Mouse (Mus musculus) hindbrain, embryonic 14.5 days (tissue): ENCODE results near the gene Plekhj1. TPM values are rescaled to one million over a fixed set of nuclear protein-coding genes. Genes with fewer than 3 reads are reported as not detected.
"Not testable (repeated sequence)": the region's sequence is repeated elsewhere in the genome, so short reads cannot be mapped to it uniquely, and the experiment has no call there.

ENCODE experiments used
- ATAC-seq: fragments of 200-750 bp; cut with Nextera tagmentation; 2 replicates; pipeline ENCODE4 v1.8.0; 2017; ENCODE audit warnings: moderate number of reproducible peaks, mild to moderate bottlenecking, moderate TSS enrichment, moderate library complexity; ENCODE audit not compliant: low FRiP score
- DNase-seq: peaks from one replicate; pipeline ENCODE4 v3.0.0-alpha.2; 2015; ENCODE audit warnings: low spot score
- H3K27ac ChIP-seq: fragments of 300-500 bp; sonication (generic); 2 replicates; pipeline ENCODE4 v1.5.1; 2014; ENCODE audit warnings: mild to moderate bottlenecking, moderate library complexity
- H3K27me3 ChIP-seq: fragments of 300-500 bp; sonication (generic); 2 replicates; pipeline ENCODE4 v1.6.1; 2014; ENCODE audit warnings: mild to moderate bottlenecking, low read length, mixed read lengths; ENCODE audit not compliant: control insufficient read depth, insufficient read depth
- H3K36me3 ChIP-seq: fragments of 300-500 bp; sonication (generic); replicated peaks from 2 replicates; pipeline ENCODE4 v1.6.1; 2014; ENCODE audit not compliant: control insufficient read depth, insufficient read depth
- H3K4me1 ChIP-seq: fragments of 300-500 bp; sonication (generic); replicated peaks from 2 replicates; pipeline ENCODE4 v1.6.1; 2014; ENCODE audit warnings: antibody characterized with exemption, low read length, mixed read lengths; ENCODE audit not compliant: control insufficient read depth, insufficient read depth
- H3K4me2 ChIP-seq: fragments of 300-500 bp; sonication (generic); replicated peaks from 2 replicates; pipeline ENCODE4 v1.6.1; 2014; ENCODE audit warnings: mild to moderate bottlenecking, moderate library complexity
- H3K4me3 ChIP-seq: fragments of 300-500 bp; sonication (generic); replicated peaks from 2 replicates; pipeline ENCODE4 v1.5.1; 2014; ENCODE audit warnings: mild to moderate bottlenecking, low read length
- H3K9ac ChIP-seq: fragments of 300-500 bp; sonication (generic); 2 replicates; pipeline ENCODE4 v1.6.1; 2014
- H3K9me3 ChIP-seq: fragments of 300-500 bp; sonication (generic); 2 replicates; pipeline ENCODE4 v1.6.1; 2016; ENCODE audit warnings: low read length; ENCODE audit not compliant: control insufficient read depth
- WGBS: fragments of 180-500 bp; shearing (Covaris S2); extraction: QIAGEN DNeasy Blood & Tissue Kit; methylation state at CpG from one replicate; pipeline ENCODE4 v1.1.7; 2014; 5-methylcytosine and 5-hydroxymethylcytosine counted together
- polyA plus RNA-seq: library from polyadenylated mRNA; unstranded; fragments of >200 nt; fragmentation: Nextera tagmentation; extraction: Ambion mirVana; gene quantifications from 2 replicates; pipeline ENCODE4 v1.2.1, GENCODE M21; 2014

Gene Plekhj1
- polyA plus RNA-seq, 1 experiment from 2014 or later, result 123 TPM

DNA sequence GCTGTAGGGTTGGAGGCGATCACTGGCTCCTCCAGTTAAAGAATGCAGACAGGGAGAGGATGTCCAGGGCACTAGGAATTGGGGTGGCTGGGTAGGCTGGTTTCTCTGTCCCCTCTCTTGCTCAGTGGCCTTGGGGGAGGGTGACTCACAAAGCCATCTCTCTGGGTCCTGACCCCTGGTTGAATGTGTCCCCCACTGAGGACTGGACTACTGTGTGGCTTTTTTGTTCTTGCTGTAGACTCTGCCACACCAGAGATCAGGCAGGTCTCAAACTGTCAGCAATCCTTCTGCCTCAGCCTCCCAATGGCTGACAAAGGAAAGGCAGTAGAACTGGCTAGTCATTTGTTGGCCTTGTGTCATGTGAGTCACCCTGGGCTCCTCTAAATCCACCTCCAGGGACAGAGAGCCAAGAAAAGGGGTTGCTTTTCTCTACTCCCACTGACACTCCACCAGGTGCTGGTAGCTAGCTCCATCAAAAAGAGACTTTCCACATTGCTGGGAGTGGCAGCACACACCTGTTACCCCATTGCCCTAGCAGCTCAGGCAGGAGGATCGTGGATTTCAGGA, 40.0 kb upstream of the Plekhj1 start:
- Histone ChIP-seq H3K36me3 (0 out of 2 replicates have a peak, but pooled peaks cover 6% of the 10 kb centered on the region), H3K9me3 (no peaks in the 10 kb centered on the region), H3K4me2 (no peak overlapping the region), H3K4me1 (0 out of 2 replicates have a peak, but pooled peaks cover 2% of the 10 kb centered on the region), H3K27me3 (peaks cover 44% of the 10 kb centered on the region), H3K4me3 (no peak overlapping the region), H3K9ac (no peak overlapping the region), H3K27ac (no peak overlapping the region)
- ATAC-seq, result no peak
- no peak for DNase-seq
- 71% methylated on average over 2 of the region's 2 CpGs for WGBS

GRCm38 (mm10) chr10:80837827-80838226, 39.4 kb upstream of the Plekhj1 start:
- Histone ChIP-seq H3K27me3 (peaks cover 43% of the 10 kb centered on the region), H3K9me3 (no peaks in the 10 kb centered on the region), H3K27ac (no peak overlapping the region), H3K4me2 (no peak overlapping the region), H3K4me1 (no peaks in the 10 kb centered on the region), H3K9ac (no peak overlapping the region), H3K36me3 (0 out of 2 replicates have a peak, but pooled peaks cover 6% of the 10 kb centered on the region), H3K4me3 (no peak overlapping the region)
- DNase-seq (no peak), ATAC-seq (no peak)
- WGBS, result 23% methylated on average over 2 of the region's 2 CpGs

GRCm38 (mm10) chr10:80836949-80837379, 38.5 kb upstream of the Plekhj1 start:
- H3K27me3 ChIP-seq, result peaks cover 36% of the 10 kb centered on the region
- 0 out of 2 replicates have a peak, but pooled peaks cover 11% of the 10 kb centered on the region for H3K36me3 ChIP-seq
- WGBS, result 46% methylated on average over 7 of the region's 7 CpGs
- no peaks in the 10 kb centered on the region for H3K4me1 ChIP-seq
- no peaks in the 10 kb centered on the region for H3K9me3 ChIP-seq
- no peak overlapping the region for H3K4me3 ChIP-seq
- H3K27ac ChIP-seq, result no peak overlapping the region
- DNase-seq (no peak), ATAC-seq (no peak)
- no peak overlapping the region for H3K4me2 ChIP-seq
- no peak overlapping the region for H3K9ac ChIP-seq

DNA sequence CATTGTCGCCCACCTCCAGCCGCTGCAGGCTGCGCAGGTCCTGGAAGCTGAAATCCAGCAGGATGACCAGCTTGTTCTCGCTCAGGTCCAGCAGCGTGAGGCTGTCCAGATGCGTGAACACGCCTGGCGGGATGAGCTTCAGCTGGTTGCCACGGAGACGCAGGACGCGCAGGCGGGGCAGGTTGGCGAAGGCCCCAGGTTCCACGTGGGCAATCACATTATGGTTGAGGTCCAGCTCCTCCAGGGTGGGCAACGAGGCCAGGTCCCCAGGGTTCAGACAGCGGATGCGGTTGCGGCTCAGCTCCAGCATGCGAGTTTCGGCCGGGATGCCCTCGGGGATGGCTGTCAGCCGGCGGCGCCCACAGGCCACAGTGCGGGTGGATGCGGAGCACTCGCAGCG, 37.2 kb upstream of the Plekhj1 start:
- 38% methylated on average over 30 of the region's 30 CpGs for WGBS
- peak overlapping the region; percentile 16; the same call in 1 of the 2 replicates for H3K9ac ChIP-seq
- no peaks in the 10 kb centered on the region for H3K4me1 ChIP-seq
- peaks cover 36% of the 10 kb centered on the region for H3K27me3 ChIP-seq
- H3K27ac ChIP-seq, result no peak overlapping the region
- H3K9me3 ChIP-seq, result no peaks in the 10 kb centered on the region
- peak overlapping the region; percentile 5; the same call in 1 of the 2 replicates for H3K4me3 ChIP-seq
- ATAC-seq, result no peak
- H3K36me3 ChIP-seq, result peaks cover 17% of the 10 kb centered on the region; the same call in 1 of the 2 replicates
- DNase-seq, result no peak
- peak overlapping the region; percentile 19 for H3K4me2 ChIP-seq

DNA sequence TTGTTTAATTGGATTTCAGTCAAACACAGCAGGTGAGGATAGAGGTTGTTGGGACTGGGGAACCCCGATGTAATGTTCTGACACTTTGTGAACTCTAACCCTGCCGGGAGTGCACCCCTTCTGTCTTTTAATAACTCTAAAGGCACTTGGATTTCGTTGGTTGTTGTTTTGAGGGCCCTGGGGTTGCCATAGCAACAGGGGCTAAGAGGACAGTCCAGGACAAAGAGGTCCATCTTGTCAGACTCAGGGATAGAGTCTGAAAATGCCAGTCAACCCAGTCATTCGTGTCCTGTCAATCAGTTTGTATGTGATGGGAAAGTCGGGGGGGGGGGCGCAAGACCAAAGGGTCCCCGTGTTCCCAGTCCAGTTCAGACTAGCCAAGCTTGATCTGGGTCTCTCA, 34.4 kb upstream of the Plekhj1 start:
- Histone ChIP-seq H3K9ac (no peak overlapping the region), H3K36me3 (peaks cover 33% of the 10 kb centered on the region), H3K27me3 (peaks cover 35% of the 10 kb centered on the region), H3K4me2 (no peak overlapping the region), H3K4me3 (no peak overlapping the region), H3K9me3 (no peaks in the 10 kb centered on the region), H3K4me1 (peaks cover 8% of the 10 kb centered on the region), H3K27ac (no peak overlapping the region)
- WGBS, result 38% methylated on average over 7 of the region's 7 CpGs
- DNase-seq (no peak), ATAC-seq (no peak)

- DNase-seq, result no peak
- peaks cover 12% of the 10 kb centered on the region for H3K4me1 ChIP-seq
- WGBS, result 3% methylated on average over 9 of the region's 9 CpGs
- H3K27me3 ChIP-seq, result peaks cover 31% of the 10 kb centered on the region
- no peak for ATAC-seq
- no peak overlapping the region for H3K4me2 ChIP-seq
- H3K9ac ChIP-seq, result no peak overlapping the region
- H3K4me3 ChIP-seq, result no peak overlapping the region
- peaks cover 33% of the 10 kb centered on the region for H3K36me3 ChIP-seq
- no peak overlapping the region for H3K27ac ChIP-seq
- no peaks in the 10 kb centered on the region for H3K9me3 ChIP-seq
Observed at GRCm38 (mm10) chr10:80831136-80831535, 32.7 kb upstream of the Plekhj1 start.

- Histone ChIP-seq H3K4me2 (no peak overlapping the region), H3K36me3 (peaks cover 27% of the 10 kb centered on the region), H3K27me3 (peaks cover 16% of the 10 kb centered on the region), H3K4me1 (peaks cover 12% of the 10 kb centered on the region), H3K4me3 (no peak overlapping the region), H3K27ac (no peak overlapping the region), H3K9ac (no peak overlapping the region), H3K9me3 (no peaks in the 10 kb centered on the region)
- ATAC-seq (no peak), DNase-seq (no peak)
- 74% methylated on average over 1 of the region's 1 CpGs for WGBS
Observed at GRCm38 (mm10) chr10:80829359-80830278, 31.2 kb upstream of the Plekhj1 start.

GRCm38 (mm10) chr10:80828587-80828986, 30.2 kb upstream of the Plekhj1 start:
- 86% methylated on average over 7 of the region's 9 CpGs for WGBS
- peak overlapping the region; percentile 91 for H3K4me2 ChIP-seq
- H3K27ac ChIP-seq, H3K9me3 ChIP-seq, ATAC-seq, H3K27me3 ChIP-seq, DNase-seq, H3K4me3 ChIP-seq: not testable (repeated sequence)
- H3K36me3 ChIP-seq, result peaks cover 27% of the 10 kb centered on the region
- H3K4me1 ChIP-seq, result peaks cover 12% of the 10 kb centered on the region
- H3K9ac ChIP-seq, result 0 out of 2 replicates have a peak overlapping the region, but pooled peaks have one; percentile 96

DNA sequence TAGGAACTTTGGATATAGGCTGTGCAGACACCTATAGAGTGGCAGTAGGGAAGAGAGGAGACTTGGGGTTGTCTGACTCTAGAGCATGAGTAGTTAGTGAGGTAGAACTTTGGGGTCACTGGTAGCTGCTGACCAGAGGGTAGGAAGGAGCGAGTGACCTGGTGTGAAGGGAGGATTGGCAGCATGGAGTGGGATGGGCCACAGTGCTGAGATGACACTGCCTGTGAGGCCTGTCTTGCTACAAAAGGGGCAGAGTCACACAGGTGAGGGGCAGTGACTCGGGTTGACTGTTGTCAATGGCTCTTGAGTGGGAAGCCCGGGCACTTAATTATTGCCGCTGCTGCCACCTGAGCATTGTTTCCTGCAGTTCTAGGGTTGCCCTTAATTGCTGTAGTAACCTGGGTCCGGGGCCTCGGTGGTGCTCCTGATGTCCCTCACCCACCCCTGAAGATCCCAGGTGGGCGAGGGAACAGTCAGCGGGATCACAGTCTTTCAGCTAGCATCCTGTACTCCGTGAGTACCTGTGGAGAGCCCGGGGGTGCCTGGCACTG, 29.5 kb upstream of the Plekhj1 start:
- no peaks in the 10 kb centered on the region for H3K27me3 ChIP-seq
- H3K9ac ChIP-seq, result peak overlapping the region; percentile 96
- peaks cover 27% of the 10 kb centered on the region for H3K36me3 ChIP-seq
- H3K4me1 ChIP-seq, result peaks cover 12% of the 10 kb centered on the region
- H3K4me3 ChIP-seq, result peak overlapping the region; percentile 73
- no peaks in the 10 kb centered on the region for H3K9me3 ChIP-seq
- H3K27ac ChIP-seq, result no peak overlapping the region
- no peak for ATAC-seq
- DNase-seq, result no peak
- H3K4me2 ChIP-seq, result peak overlapping the region; percentile 91
- 83% methylated on average over 10 of the region's 10 CpGs for WGBS
